Mouse (Mus musculus): Measurements from ENCODE around the gene Smtnl2.

Smtnl2 gene

GRCm38 (mm10) chr11:72425201-72425600 lies 13.7 kb upstream of the Smtnl2 start:
- no peak for DNase-seq

- no peak for DNase-seq
Measured at GRCm38 (mm10) chr11:72423686-72424085, 12.2 kb upstream of the Smtnl2 start.

GRCm38 (mm10) chr11:72421518-72422278 lies 10.2 kb upstream of the Smtnl2 start:
- no peak for DNase-seq

- DNase-seq: no peak
Measured at GRCm38 (mm10) chr11:72420460-72421122, 9.1 kb upstream of the Smtnl2 start.

- DNase-seq: no peak
Measured at GRCm38 (mm10) chr11:72419006-72419405, 7.5 kb upstream of the Smtnl2 start.

GRCm38 (mm10) chr11:72418227-72418626 lies 6.7 kb upstream of the Smtnl2 start:
- no peak for DNase-seq

- DNase-seq: no peak
Measured at GRCm38 (mm10) chr11:72417376-72417775, 5.9 kb upstream of the Smtnl2 start.

GRCm38 (mm10) chr11:72416666-72417065 lies 5.2 kb upstream of the Smtnl2 start:
- DNase-seq: no peak

- DNase-seq: no peak
Measured at GRCm38 (mm10) chr11:72415155-72415554, 3.6 kb upstream of the Smtnl2 start.

- DNase-seq: no peak
Measured at GRCm38 (mm10) chr11:72413601-72414190, 2.2 kb upstream of the Smtnl2 start.

- no peak for DNase-seq
Measured at GRCm38 (mm10) chr11:72413016-72413415, 1.5 kb upstream of the Smtnl2 start.

- no peak for DNase-seq
Measured at GRCm38 (mm10) chr11:72411945-72412344, 432 bp upstream of the Smtnl2 start.

- DNase-seq: no peak
Measured at GRCm38 (mm10) chr11:72410521-72411092, 906 bp downstream of the Smtnl2 start.

GRCm38 (mm10) chr11:72409649-72410385 lies 1.7 kb downstream of the Smtnl2 start:
- DNase-seq: no peak

- no peak for DNase-seq
Measured at GRCm38 (mm10) chr11:72408451-72409170, 2.9 kb downstream of the Smtnl2 start.

GRCm38 (mm10) chr11:72407574-72407973 lies 3.9 kb downstream of the Smtnl2 start:
- no peak for DNase-seq

- DNase-seq: no peak
Measured at GRCm38 (mm10) chr11:72407081-72407480, 4.4 kb downstream of the Smtnl2 start.

- no peak for DNase-seq
Measured at GRCm38 (mm10) chr11:72406079-72406675, 5.3 kb downstream of the Smtnl2 start.

GRCm38 (mm10) chr11:72405532-72405931 lies 6.0 kb downstream of the Smtnl2 start:
- no peak for DNase-seq

- DNase-seq: no peak
Measured at GRCm38 (mm10) chr11:72402969-72403368, 8.5 kb downstream of the Smtnl2 start.

GRCm38 (mm10) chr11:72402017-72402416 lies 9.5 kb downstream of the Smtnl2 start:
- DNase-seq: no peak

GRCm38 (mm10) chr11:72401068-72401467 lies 10.4 kb downstream of the Smtnl2 start:
- no peak for DNase-seq
